Mouse (Mus musculus) heart, postnatal 25 days (tissue): Measurements from ENCODE around the gene Mzf1. TPM values are rescaled to one million over a fixed set of nuclear protein-coding genes. Genes with fewer than 3 reads are reported as not detected.
"Not testable (repeated sequence)": the region's sequence is repeated elsewhere in the genome, so short reads cannot be mapped to it uniquely, and the experiment has no call there.

ENCODE experiments used
- DNase-seq: peaks from one replicate; pipeline ENCODE4 v3.0.0; 2022; ENCODE audit warnings: low spot score
- intact Hi-C: fragments of 180-260 bp; cut with DNase I; formaldehyde crosslinking; loops from one replicate; pipeline ENCODE4 v1.15.1; 2025
- total RNA-seq, 2 experiments: library from RNA; stranded (reverse); gene quantifications; 2 replicates each; pipeline ENCODE4 v1.2.3; 2021

Gene Mzf1
- under 1 TPM; 0.39 to 0.48 TPM for total RNA-seq

DNA sequence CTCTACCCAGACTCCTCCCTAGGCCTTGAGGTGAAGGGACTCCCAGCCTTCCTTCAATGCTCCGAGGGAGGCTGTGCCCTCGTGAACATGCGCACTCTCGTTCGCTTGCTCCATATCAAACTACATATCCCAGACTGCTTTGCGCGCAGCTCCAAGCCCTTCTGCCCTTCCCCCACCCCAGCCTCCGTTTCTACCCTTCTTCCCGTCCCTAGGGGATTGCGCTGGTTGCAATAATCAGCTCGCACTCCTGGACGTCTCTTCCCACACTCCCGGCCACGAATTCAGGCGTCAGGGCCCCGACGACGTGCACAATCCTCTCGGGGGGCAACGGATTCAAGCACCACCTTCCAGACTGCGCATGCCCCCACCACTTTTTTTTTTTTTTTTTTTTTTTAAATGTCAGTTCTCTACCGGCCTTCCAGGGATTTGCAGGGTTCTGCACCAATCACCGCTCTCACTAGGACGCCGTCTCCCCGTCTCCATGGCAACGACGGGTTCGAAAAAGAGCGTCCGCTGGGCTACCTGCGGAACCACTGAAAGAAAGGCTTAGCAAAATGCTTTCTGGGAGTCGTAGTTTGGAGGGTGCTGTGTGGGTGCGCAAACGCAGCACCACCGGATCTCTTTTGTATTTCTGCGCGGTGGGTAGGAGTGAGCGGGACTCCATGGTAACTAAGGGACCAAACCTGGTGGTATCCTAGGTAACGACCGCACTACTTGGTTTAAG lies at the start of gene Mzf1:
Gene Mzf1, minus strand, starts transcription at position 478 of the 724 bp plus-strand sequence.
- peak; percentile 82 for DNase-seq
- intact Hi-C loops, result loop anchor here (2.0 to 5.0 kb wide), 3 partner anchors 20 to 223 kb away; partner anchors contain the start of genes Chmp2a, Lig1, Rps5 and Zswim9

GRCm38 (mm10) chr7:13095073-13095472 lies 40.5 kb upstream of the Mzf1 start, which contains the start of gene Vmn1r85:
Vmn1r85 (minus strand) TSS chr7:13095173.
- DNase-seq, result no peak
- intact Hi-C loops, result no loop called here

- intact Hi-C loops, result no loop called here
- no peak for DNase-seq
These were observed 17.7 kb upstream of the Mzf1 start for GRCm38 (mm10) chr7:13072293-13072692.

DNA sequence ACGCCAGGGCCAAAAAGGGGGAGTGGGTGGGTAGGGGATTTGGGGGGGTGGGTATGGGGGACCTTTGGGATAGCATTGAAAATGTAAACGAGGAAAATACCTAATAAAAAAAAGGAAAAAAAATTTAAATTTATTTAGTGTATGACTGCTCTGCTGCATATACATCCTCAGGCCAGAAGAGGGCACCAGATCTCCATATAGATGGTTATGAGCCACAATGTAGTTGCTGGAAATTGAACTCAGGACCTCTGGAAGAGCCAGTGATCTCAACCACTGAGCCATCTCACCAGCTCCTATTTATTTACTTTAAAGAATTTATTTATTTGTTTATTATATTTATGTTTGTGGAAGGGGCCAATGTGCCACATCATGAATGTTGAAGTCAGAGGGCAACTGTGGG lies 8.8 kb upstream of the Mzf1 start:
- intact Hi-C loops, DNase-seq: not testable (repeated sequence)

- DNase-seq, result no peak
- intact Hi-C loops, result no loop called here
These were observed 5.0 kb upstream of the Mzf1 start for GRCm38 (mm10) chr7:13059536-13059935.

GRCm38 (mm10) chr7:13056913-13057700 lies 2.5 kb upstream of the Mzf1 start:
- no peak for DNase-seq
- intact Hi-C loops, result no loop called here

- intact Hi-C loops, result loop anchor here (2.0 to 5.0 kb wide), 3 partner anchors 19 to 223 kb away; partner anchors contain the start of genes Chmp2a, Lig1, Rps5 and Zswim9
- DNase-seq, result no peak
These were observed 640 bp downstream of the Mzf1 start for GRCm38 (mm10) chr7:13053961-13054286.

DNA sequence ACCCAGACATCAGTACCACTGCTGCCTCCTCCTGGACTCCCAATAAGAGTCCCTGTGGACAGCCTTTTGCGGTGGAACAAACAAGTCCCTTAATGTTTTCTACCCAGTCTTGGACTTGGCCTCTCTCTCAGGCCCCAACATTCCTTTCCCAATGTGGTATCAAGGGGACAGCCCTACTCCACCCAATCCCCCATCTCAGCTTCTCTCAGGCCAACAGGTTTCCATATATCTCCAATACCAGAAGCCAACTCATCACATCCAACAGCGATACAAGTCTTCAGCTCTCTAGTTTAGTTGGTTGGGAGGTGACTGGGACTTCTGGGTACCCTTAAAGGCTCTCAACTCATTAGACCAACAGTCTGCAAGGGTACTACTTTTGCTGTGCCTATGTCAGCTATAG lies 1.1 kb downstream of the Mzf1 start:
- intact Hi-C loops, result loop anchor here (5.0 kb wide), 2 partner anchors 131 to 224 kb away; partner anchors contain the start of genes Lig1, Rps5 and Zswim9
- no peak for DNase-seq

- no peak for DNase-seq
- intact Hi-C loops, result loop anchor here (5.0 kb wide), 2 partner anchors 131 to 224 kb away; partner anchors contain the start of genes Lig1, Rps5 and Zswim9
These were observed 1.6 kb downstream of the Mzf1 start for GRCm38 (mm10) chr7:13053001-13053400.

DNA sequence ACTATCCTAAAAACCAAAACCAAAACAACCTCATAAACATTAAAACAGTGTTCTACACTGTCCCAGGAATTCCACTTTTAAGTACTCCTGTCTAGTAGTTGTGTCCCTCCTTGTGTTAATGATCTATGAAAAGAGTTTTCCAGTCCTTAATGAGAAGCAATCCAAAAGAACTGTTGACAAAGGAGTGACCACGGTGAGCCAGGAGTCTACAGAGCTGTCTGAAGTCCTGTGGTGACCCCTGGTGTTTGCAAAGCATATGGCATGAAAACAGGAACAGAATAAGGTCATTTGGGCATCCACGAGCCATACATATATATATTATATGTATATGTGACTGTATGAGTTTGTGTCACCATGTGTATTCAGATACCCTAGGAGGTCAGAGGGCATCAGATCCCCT lies 8.5 kb downstream of the Mzf1 start:
- intact Hi-C loops, result loop anchor here (1.0 to 2.0 kb wide), 2 partner anchors 37 to 137 kb away; no protein-coding TSS in a partner anchor
- DNase-seq, result no peak

- intact Hi-C loops, result no loop called here
- no peak for DNase-seq
These were observed 10.3 kb downstream of the Mzf1 start for GRCm38 (mm10) chr7:13044254-13044625.

DNA sequence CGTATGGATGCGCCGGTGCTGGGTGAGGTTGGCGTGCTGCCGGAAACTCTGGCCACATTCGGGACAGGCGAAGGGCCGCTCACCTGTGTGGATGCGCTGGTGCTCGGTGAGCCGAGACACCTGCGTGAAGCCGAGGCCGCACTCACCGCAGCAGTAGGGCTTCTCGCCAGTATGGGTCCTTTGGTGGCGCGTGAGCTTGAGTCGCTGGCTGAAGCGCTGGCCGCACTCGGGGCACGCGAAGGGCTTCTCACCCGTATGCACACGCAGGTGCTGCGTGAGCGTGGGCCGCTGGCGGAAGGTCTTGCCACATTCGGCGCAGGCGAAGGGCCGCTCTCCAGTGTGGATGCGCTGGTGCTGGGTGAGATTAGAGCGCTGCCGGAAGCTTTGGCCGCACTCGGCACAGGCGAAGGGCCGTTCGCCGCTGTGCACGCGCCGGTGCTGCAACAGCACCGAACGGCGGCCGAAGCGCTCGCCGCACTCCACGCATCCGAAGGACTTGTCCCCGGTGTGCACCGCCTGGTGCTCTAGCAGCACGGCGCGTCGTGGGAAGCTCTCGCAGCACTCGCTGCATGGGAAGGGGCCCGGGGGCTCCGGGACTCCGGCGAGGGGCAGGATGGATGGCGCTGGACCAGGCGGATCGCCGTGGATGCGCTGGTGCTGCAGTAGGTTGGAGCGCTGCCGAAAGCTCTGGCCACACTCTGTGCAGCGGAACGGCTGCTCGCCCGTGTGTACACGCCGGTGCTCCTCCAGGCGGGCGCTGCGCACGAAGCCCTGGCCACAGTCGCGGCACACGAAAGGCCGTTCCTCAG lies 10.9 kb downstream of the Mzf1 start:
- intact Hi-C loops, result no loop called here
- DNase-seq, result no peak

DNA sequence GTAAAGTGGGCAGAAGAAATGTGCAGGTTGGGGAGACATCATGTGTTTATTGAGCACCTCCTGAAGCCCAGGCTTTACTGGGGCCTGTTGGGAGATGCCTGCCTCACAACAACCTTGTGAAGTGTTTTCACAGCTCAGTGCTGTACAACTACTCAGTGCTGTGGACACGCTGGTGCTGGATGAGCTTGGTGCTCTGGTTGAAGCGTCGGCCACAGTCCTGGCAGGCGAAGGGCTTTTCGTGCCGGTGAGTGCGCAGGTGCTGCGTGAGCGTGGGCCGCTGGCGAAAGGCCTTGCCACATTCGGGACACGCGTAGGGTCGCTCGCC lies 11.5 kb downstream of the Mzf1 start:
- no peak for DNase-seq
- intact Hi-C loops, result no loop called here

GRCm38 (mm10) chr7:13042511-13042910 lies 12.1 kb downstream of the Mzf1 start:
- DNase-seq, result no peak
- intact Hi-C loops, result no loop called here

DNA sequence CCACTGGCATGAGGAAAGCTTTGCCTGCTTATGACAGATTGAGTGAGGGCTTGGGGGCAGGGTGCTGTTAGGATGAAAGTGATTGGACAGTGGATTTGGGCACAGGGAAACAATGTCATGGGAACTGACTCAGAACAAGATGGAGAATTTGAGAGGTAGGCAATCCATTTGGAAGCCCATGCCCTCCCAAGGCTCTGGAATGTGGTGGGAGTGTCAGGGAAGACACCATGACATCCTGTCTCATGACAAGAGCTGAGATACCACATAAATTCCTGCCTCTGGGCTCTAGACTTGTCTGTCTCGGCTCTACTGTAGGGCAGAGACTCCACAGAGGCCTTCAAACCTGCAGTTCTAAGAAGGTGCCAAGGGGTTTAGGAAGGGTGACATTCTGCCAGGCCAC lies 13.3 kb downstream of the Mzf1 start:
- intact Hi-C loops, result no loop called here
- no peak for DNase-seq

DNA sequence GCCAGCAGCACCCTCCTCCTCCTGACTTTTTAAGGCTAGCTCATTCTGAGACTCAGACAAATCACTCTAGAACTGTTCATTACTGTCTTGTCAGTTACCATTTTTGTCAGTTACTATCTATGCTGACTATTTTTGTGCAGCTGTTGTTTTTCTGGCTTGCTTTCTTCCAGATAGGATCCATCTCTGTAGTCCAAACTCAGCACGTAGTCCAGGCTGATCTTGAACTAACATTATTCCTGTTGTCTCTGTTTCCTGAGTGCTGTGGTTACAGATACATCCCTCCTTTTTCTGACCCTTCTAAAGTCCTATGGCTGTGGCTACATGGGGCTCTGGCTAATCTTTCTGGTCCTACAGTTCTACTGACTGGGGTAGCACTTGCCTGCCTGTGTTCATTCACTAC lies 15.4 kb downstream of the Mzf1 start:
- no peak for DNase-seq
- intact Hi-C loops, result loop anchor here (10.0 kb wide), 1 partner anchor 564 kb away; the partner anchor contains the start of gene Zfp606

DNA sequence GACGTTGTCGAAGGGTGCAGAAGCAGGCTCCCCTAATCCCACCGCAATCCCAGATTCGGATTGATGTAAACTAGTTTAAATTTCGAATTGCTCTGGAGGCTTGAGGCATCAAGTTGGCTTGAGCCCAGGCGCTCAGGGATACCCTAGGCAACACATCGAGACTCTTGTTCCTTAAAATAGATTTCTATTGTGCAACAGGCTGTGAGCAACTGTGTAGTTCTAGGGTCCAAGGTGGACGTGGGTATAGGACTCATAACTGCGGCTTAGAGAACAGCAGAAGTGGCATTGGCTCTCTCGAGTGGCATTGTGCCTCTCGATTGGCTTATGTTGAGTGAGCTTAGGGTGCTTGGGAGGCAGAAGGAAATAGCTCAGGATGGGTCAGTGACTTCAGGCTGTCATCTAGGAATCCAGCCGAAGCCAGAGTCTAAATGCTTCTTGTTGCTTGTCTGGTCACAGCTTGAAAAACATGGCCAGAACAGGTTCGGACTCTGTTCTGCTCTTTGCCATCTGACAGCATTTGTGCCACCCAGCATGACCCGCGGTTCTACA lies 15.9 kb downstream of the Mzf1 start:
- no peak for DNase-seq
- intact Hi-C loops, result loop anchor here (10.0 kb wide), 1 partner anchor 564 kb away; the partner anchor contains the start of gene Zfp606

- DNase-seq, result peak; percentile 95
- intact Hi-C loops, result loop anchor here (10.0 kb wide), 1 partner anchor 563 kb away; the partner anchor contains the start of gene Zfp606
These were observed 16.5 kb downstream of the Mzf1 start, which contains the start of gene Ube2m for GRCm38 (mm10) chr7:13037901-13038555. Ube2m (minus strand) TSS chr7:13038275.

DNA sequence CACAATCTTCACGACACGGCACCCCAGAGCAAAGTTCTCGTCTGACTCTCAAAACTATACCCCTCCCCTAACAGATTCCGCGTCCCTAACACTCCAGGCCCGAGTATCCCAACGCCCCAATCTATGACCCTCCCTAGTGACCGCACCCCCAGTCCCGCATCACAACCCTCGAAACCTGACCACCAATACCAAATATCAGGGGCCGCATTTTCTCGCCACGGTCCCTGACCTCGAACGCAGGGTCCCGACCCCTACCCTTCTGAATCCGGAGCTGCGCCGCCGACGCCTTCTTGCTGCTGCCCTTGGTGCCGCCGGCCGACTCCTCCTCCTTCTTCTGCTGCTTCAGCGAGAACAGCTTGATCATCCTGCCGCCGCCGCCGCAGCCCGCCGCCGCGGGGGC lies 17.2 kb downstream of the Mzf1 start:
- intact Hi-C loops, result loop anchor here (10.0 kb wide), 1 partner anchor 563 kb away; the partner anchor contains the start of gene Zfp606
- DNase-seq, result no peak
